Mouse (Mus musculus) kidney, adult 8-10 months (tissue): ENCODE measurements around the gene Dnajc3.
"Not testable (repeated sequence)": the region's sequence is repeated elsewhere in the genome, so short reads cannot be mapped to it uniquely, and the experiment has no call there.

Experiments
- DNase-seq, 2 experiments: peaks; one replicate each; pipeline ENCODE4 v3.0.0; 2022

The Dnajc3 gene

GRCm38 (mm10) chr14:118931181-118931580, 6.6 kb upstream of the Dnajc3 start:
- DNase-seq = no peak

GRCm38 (mm10) chr14:118932956-118933355, 4.8 kb upstream of the Dnajc3 start:
- no peak for DNase-seq

GRCm38 (mm10) chr14:118934686-118935085, 3.1 kb upstream of the Dnajc3 start:
- DNase-seq = no peak

- no peak for DNase-seq
Measured at GRCm38 (mm10) chr14:118936236-118936635, 1.5 kb upstream of the Dnajc3 start.

GRCm38 (mm10) chr14:118936952-118937351, 824 bp upstream of the Dnajc3 start:
- DNase-seq = no peak

GRCm38 (mm10) chr14:118938551-118938950, 775 bp downstream of the Dnajc3 start:
- peak in 1 of 2 experiments; percentile 9 for DNase-seq

- DNase-seq = no peak
Measured at GRCm38 (mm10) chr14:118940796-118941495, 3.2 kb downstream of the Dnajc3 start.

- no peak for DNase-seq
Measured at GRCm38 (mm10) chr14:118942076-118942475, 4.3 kb downstream of the Dnajc3 start.

GRCm38 (mm10) chr14:118944702-118945101, 6.9 kb downstream of the Dnajc3 start:
- DNase-seq = no peak

- DNase-seq = no peak
Measured at GRCm38 (mm10) chr14:118948841-118949240, 11.1 kb downstream of the Dnajc3 start.

- peak in 1 of 2 experiments; percentile 8 for DNase-seq
Measured at GRCm38 (mm10) chr14:118951912-118952583, 14.3 kb downstream of the Dnajc3 start.

- no peak for DNase-seq
Measured at GRCm38 (mm10) chr14:118958010-118958409, 20.2 kb downstream of the Dnajc3 start.

GRCm38 (mm10) chr14:118965356-118966000, 27.7 kb downstream of the Dnajc3 start:
- DNase-seq = no peak

GRCm38 (mm10) chr14:118967646-118968045, 29.9 kb downstream of the Dnajc3 start:
- DNase-seq = no peak

GRCm38 (mm10) chr14:118972268-118972667, 34.5 kb downstream of the Dnajc3 start:
- DNase-seq = no peak

- no peak for DNase-seq
Measured at GRCm38 (mm10) chr14:118977136-118977816, 39.5 kb downstream of the Dnajc3 start.

GRCm38 (mm10) chr14:118979571-118980325, 42.0 kb downstream of the Dnajc3 start:
- no peak for DNase-seq

GRCm38 (mm10) chr14:118980358-118980757, 42.6 kb downstream of the Dnajc3 start:
- DNase-seq = peak; percentile 10 to 16

- DNase-seq = no peak
Measured at GRCm38 (mm10) chr14:118980890-118981289, 43.1 kb downstream of the Dnajc3 start.

GRCm38 (mm10) chr14:118981711-118982428, 44.1 kb downstream of the Dnajc3 start:
- DNase-seq = not testable (repeated sequence)

GRCm38 (mm10) chr14:118982429-118983045, 44.8 kb downstream of the Dnajc3 start:
- not testable (repeated sequence) for DNase-seq
